9 mouse cellular contexts compared by ENCODE assay signal in the genomic region with DNA sequence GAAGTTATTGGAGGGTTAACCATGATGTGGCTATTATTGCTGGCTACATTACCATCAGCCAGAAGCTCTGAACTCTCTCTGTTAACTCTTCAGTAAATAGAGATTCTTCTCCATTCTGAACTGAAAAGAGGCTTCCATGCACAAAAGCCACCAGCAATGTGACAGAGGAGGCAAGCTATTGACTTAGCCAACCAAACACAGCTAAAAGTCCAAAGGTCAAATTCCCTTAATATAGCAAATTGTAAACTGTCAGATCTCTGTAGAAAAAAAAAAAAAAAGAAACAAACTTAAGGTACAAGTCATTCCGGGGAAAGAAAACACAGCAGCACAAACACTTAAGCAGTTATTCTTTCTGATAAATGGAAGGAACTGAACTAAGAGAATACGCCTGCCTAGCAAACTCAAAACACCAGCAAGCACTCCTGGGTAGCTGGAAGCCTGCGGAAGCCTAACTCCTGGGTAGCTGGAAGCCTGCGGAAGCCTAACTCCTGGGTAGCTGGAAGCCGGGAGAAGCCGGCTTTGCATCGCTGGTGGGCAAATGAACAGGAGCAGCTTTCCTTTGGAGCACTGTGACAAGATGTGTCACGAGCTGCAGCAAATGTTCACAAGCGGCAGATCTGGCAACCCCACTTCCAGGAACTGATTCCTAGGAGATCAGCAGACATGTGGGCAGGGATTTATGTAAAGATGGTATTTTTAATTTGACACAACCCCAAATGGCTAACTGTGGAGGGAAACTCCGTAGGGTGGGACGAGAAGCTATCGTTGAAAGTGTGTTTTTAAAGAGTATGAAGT.
DNase-seq lines count a peak whose midpoint lies in the region; ATAC-seq and TF ChIP-seq lines count a peak whose summit lies in the region.
"Had no signal": no experiment of that assay in that cellular context is flagged by ENCODE, and none has a peak within 500 bp of the region (broad histone marks: within the 10 kb centered on the region; RNA-seq: fewer than 3 reads in every experiment).

No protein-coding gene starts in this region.

- H3K27ac ChIP-seq in kidney, postnatal 0 days, result 0 out of 2 replicates have a peak overlapping the region, but pooled peaks have one; percentile 36
- 0 out of 2 replicates have a peak overlapping the region, but pooled peaks have one; percentile 18 for H3K27ac ChIP-seq in neural tube, embryonic 13.5 days (replicated peaks)
- H3K27ac ChIP-seq in neural tube, embryonic 15.5 days (replicated peaks), result no peak overlapping the region
- H3K27ac ChIP-seq in intestine, embryonic 16.5 days (ENCODE audit: low read length), result 0 out of 2 replicates have a peak overlapping the region, but pooled peaks have one; percentile 27

- H3K9ac ChIP-seq in kidney, postnatal 0 days (ENCODE audit: low read depth, low read length), result no peak overlapping the region
- H3K9ac ChIP-seq in neural tube, embryonic 13.5 days, result no peak overlapping the region
- H3K9ac ChIP-seq in neural tube, embryonic 15.5 days (replicated peaks), result no peak overlapping the region
- peak overlapping the region; percentile 52; the same call in 1 of the 2 replicates for H3K9ac ChIP-seq in intestine, embryonic 16.5 days (ENCODE audit: low read depth, low read length)

- H3K36me3 ChIP-seq in kidney, postnatal 0 days (ENCODE audit: insufficient read depth, low read length), result 0 out of 2 replicates have a peak, but pooled peaks cover 6% of the 10 kb centered on the region
- peaks cover 6% of the 10 kb centered on the region for H3K36me3 ChIP-seq in neural tube, embryonic 13.5 days
- H3K36me3 ChIP-seq in neural tube, embryonic 15.5 days, result peaks cover 2% of the 10 kb centered on the region; the same call in 1 of the 2 replicates
- H3K36me3 ChIP-seq in intestine, embryonic 16.5 days (ENCODE audit: control insufficient read depth, insufficient read depth, low read length), result no peaks in the 10 kb centered on the region

- no peak for DNase-seq in kidney, postnatal 0 days (ENCODE audit: low spot score)
- no peak for DNase-seq in kidney, adult 9 months
- DNase-seq in right cerebral cortex, postnatal 10 days (ENCODE audit: low spot score in 2 of 2), result peak; percentile 64 to 81
- no peak for DNase-seq in heart, adult 9 months (ENCODE audit: low spot score in 2 of 2)
- DNase-seq: kidney, postnatal 25 days had no signal

- 66% methylated on average over 12 of the region's 12 CpGs for WGBS in kidney, postnatal 0 days
- 74% methylated on average over 12 of the region's 12 CpGs for WGBS in neural tube, embryonic 13.5 days
- 63% methylated on average over 12 of the region's 12 CpGs for WGBS in neural tube, embryonic 15.5 days
- WGBS in intestine, embryonic 16.5 days, result 50% methylated on average over 12 of the region's 12 CpGs

- no peak overlapping the region for H3K4me3 ChIP-seq in kidney, postnatal 0 days (replicated peaks; ENCODE audit: low read depth, low read length)
- H3K4me3 ChIP-seq in neural tube, embryonic 13.5 days, result no peak overlapping the region
- no peak overlapping the region for H3K4me3 ChIP-seq in neural tube, embryonic 15.5 days (replicated peaks)
- H3K4me3 ChIP-seq in intestine, embryonic 16.5 days (ENCODE audit: low read length), result no peak overlapping the region
- H3K4me3 ChIP-seq: megakaryocyte, embryonic 14.5 days had no signal

- ATAC-seq in kidney, postnatal 0 days (replicated peaks; ENCODE audit: low FRiP score, low read depth), result no peak
- no peak for ATAC-seq in neural tube, embryonic 13.5 days (ENCODE audit: low read depth)
- ATAC-seq in neural tube, embryonic 15.5 days (ENCODE audit: low FRiP score), result no peak
- peak; percentile 26; the same call in 1 of the 2 replicates for ATAC-seq in intestine, embryonic 16.5 days

- H3K9me3 ChIP-seq in kidney, postnatal 0 days (replicated peaks; ENCODE audit: low read length), result no peaks in the 10 kb centered on the region
- no peaks in the 10 kb centered on the region for H3K9me3 ChIP-seq in neural tube, embryonic 13.5 days
- H3K9me3 ChIP-seq in neural tube, embryonic 15.5 days (replicated peaks), result no peaks in the 10 kb centered on the region
- no peaks in the 10 kb centered on the region for H3K9me3 ChIP-seq in intestine, embryonic 16.5 days (ENCODE audit: control insufficient read depth, low read length)
- H3K9me3 ChIP-seq: megakaryocyte, embryonic 14.5 days had no signal

- H3K27me3 ChIP-seq in kidney, postnatal 0 days (ENCODE audit: insufficient read depth, low read length), result no peaks in the 10 kb centered on the region
- no peaks in the 10 kb centered on the region for H3K27me3 ChIP-seq in neural tube, embryonic 13.5 days
- H3K27me3 ChIP-seq in neural tube, embryonic 15.5 days (replicated peaks), result no peaks in the 10 kb centered on the region
- H3K27me3 ChIP-seq in intestine, embryonic 16.5 days (replicated peaks; ENCODE audit: control insufficient read depth, insufficient read depth, low read length), result no peaks in the 10 kb centered on the region

- TF ChIP-seq CTCF in kidney, postnatal 0 days (IDR thresholded peaks at IDR 0.05; ENCODE audit: low read depth), result no peak

- no peak overlapping the region for H3K4me2 ChIP-seq in kidney, postnatal 0 days (ENCODE audit: low read length)
- H3K4me2 ChIP-seq in neural tube, embryonic 13.5 days, result no peak overlapping the region
- H3K4me2 ChIP-seq in neural tube, embryonic 15.5 days, result no peak overlapping the region; the same call in 1 of the 2 replicates
- 0 out of 2 replicates have a peak overlapping the region, but pooled peaks have one; percentile 20 for H3K4me2 ChIP-seq in intestine, embryonic 16.5 days (ENCODE audit: low read depth, low read length)

- peaks cover 14% of the 10 kb centered on the region for H3K4me1 ChIP-seq in kidney, postnatal 0 days (replicated peaks; ENCODE audit: insufficient read depth, low read length)
- H3K4me1 ChIP-seq in neural tube, embryonic 13.5 days (replicated peaks), result peaks cover 69% of the 10 kb centered on the region
- H3K4me1 ChIP-seq in neural tube, embryonic 15.5 days, result peaks cover 49% of the 10 kb centered on the region
- peaks cover 11% of the 10 kb centered on the region for H3K4me1 ChIP-seq in intestine, embryonic 16.5 days (ENCODE audit: control insufficient read depth, insufficient read depth, low read length)

Comparison
In these comparisons a context has a peak if more than half of its experiments do, and no peak if none do; other contexts are left out.
1. DNase-seq: peak in right cerebral cortex, postnatal 10 days (2 of 2); none in kidney, postnatal 0 days (single experiment), kidney, adult 9 months (single experiment) and heart, adult 9 months (0 of 2).